Mouse (Mus musculus) heart, adult 11 months (tissue): ENCODE data around the gene Rab36.

ENCODE experiments used
- DNase-seq: peaks from one replicate; pipeline ENCODE4 v3.0.0; 2022

Gene Rab36

DNA sequence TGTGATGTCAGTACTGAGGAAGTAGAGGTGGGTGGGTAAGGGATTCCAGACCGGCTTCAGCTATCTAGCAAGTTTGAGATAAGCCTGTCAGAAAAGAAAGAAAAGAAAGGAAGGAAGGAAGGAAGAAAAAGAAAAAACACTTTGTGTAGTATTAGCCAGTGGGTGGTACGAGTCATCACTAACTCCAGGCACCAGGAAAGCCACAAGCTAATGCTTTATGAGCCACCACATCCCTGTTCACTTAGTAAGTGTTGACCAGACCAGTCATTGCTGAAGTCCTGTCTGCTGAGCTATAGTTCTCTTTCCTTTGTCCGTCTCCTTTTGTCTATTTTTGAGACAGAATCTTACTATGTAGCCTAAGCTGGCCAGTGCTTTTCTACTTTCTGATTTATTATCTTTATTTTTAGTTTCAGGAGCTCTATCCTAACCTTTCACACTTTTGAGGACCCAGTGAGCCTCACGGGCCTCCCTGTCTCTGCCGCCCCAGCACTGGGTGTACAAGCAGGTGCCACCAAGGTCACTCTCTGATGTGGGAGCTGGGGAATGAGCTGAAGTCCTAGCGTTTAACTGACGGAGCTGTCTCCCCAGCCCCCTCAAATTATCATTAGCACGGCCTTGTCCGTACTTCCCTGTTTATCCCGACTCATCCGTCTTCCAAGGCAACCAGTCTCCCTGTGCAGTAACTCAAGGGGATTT lies 33.6 kb downstream of the Rab36 start:
- DNase-seq, result no peak

DNA sequence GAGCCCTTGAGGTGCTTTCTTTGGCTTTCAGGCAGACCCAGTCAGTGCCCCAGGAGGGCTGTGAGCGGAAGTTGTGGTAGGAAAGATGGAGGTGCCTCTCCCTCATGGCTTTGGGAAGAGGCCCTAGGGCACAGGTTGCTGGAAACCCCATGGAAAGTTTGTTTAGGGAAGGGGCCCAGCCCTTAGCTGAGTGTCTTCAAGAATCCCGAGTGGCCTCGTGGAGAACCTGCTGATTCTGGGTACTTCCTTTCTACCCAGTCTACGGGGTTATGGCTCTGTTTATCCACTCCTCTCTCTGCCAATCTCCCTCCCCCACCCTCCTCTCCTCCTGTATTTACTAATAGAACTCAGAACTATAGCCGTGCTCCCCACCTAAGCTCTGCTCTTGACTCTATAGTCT lies 38.8 kb downstream of the Rab36 start:
- no peak for DNase-seq

DNA sequence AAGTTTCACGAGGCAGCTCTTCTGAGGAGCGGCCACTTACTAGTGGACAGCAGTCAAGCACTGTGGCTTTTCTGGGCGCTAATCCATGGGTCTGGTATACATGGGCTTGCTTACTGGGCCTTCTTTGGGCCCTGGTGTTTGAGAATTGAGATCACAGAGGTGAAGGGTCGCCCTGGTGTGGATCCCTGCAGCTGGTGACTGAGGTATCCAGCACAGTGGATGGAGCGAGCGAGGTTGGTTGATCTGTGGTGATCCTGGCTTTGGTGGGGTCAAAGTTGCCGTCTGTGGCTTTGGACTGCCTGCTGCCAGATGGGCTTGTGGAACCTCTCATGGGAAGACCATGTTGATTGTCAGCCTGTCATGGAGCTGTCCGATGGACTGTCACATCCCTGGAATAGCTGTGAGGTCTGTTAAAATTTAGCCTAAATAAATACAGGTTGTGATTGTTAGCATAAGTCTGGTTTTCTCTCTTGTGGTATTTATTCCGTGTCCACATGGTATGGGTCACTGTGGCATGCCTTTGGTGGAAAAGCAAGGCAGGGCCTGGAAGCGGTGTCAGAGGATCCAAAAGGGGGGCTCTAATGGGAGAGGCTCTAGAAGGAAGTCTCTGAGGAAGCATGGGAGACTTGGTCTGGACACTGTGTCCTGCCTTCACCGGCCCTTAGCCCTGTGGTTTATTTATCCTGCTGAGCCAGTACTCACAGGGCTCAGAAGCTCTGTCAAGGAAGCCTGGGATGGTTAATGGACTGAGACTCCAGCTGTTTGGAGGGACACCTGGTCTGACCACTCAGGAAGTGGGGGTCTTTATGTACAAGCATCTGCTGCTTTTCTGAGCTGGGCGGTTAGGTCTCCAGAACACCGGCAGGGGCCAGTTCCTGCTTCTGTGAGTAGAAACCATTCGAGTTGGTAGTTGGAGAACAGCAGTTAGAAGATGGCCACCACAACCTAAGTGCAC lies 41.6 kb downstream of the Rab36 start:
- DNase-seq, result no peak

DNA sequence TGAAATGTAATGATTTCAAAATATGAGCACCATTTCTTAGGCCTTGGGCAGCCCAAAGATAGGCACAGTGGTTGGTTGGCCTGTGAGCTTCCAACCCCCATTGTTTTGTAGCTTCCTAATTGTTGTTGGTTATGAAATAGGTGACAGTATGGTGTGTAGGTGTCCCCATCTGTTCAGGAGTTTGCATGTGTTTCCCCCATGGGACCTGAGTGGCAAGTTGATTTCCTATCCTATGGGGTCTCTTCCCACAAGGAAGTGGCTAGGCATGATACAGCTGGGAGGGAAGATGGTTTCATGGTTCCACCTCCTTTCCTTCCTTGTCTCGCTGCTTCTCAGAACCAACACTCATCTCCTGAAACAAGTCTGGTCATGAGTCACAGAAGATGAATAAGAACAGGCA lies 48.5 kb downstream of the Rab36 start:
- DNase-seq, result no peak

DNA sequence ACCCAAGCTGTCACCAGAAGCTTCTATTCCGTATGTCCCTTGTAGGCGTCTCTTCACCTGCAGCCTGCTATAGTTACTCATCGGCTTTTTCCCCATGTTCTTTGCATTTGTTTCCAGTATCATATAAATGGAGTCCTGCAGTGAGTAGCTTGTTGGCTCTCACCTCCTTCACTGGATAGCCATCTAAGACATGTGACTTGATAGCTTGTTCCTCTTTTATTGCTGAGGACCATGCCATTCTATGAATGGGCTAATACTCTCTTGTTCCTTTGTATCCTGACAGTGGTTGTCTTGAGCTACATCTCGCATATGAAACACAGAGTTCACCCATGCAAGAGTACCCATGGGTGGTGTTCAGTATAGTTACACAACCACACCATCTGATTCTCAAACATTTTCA lies 51.6 kb downstream of the Rab36 start:
- no peak for DNase-seq

DNA sequence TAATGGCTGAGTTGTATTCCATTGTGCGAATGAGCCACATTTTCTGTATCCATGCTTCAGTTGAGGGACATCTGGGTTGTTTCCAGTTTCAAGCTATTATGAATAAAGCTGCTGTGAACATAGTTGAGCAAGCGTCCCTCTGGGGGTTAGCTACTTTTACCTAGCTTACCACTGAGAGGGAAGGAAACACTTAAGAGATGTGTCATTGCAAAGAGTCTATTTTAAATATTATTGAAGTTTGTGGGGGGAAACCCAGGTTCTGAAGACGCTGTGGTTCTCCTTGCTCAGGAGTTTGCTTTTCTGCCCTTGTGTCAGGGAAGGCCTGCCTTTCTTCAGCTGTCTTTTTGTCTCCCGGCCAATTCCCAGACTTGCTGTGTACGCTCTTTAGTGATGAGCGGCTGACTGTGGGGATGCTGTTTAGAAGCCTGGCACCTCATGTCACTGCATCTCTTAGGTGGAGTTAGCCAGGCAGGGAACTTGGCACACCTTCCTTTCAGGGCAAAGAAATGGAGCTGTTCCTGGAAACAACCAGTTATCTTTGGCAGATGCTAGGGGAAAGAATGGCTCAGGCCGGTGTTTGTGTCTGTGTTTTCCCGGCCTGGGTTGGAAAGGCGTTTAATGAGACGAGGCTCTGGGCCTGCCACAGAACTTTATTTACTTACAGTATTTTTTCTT lies 54.8 kb downstream of the Rab36 start:
- peak; percentile 96 for DNase-seq

DNA sequence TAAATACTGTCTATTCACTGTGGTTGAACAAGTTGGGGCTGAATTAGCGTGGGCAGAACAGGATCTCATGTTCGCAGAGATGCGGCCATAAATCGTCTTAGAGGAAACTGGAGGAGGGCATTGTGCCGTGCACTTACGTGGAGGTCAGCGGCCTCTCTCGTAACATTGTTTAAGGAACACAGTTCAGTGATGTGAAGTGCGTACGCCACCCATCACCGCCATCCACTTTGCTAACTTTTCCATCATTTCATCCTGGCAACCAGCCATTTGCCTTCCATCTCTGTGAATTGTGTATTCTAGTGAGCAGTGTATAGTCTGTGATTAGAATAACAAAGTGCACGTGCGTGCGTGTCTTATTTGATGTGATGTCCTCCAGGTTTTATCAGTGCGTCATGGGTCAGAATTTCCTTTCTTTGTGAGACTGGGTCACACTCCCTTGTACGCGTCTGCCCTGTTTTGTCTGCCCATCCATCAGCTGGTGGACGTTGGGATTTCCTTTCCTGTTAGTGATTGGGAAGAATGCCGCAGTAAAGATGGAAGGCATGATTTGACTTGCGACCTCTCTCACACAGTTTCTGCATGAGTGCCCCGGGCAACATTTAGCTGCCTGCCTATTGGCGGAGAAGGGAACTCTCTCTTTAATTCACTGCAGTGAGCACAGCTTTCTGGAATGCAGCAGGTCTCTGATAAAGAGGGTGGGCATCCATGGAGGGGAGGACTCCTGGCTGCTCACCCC lies 56.6 kb downstream of the Rab36 start:
- DNase-seq, result no peak

DNA sequence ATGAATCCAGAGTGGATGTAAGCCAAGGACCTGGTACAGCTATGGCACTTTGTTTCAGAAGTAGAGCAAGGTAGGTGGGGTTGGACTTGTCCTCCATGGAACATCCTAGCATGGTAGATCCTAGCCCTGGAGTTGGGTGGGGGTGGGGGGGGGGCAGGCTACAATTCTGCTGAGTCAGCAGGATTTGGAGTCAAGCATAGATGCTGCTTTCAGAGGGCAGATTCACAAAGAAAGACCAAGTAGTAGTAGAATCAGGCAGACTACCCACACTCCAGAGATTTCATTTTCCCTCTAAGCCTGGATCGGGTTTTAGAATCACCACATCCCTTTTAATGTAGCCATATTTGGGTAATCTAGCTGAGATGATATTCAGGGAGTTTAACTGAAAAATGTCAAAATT lies 57.5 kb downstream of the Rab36 start:
- no peak for DNase-seq

DNA sequence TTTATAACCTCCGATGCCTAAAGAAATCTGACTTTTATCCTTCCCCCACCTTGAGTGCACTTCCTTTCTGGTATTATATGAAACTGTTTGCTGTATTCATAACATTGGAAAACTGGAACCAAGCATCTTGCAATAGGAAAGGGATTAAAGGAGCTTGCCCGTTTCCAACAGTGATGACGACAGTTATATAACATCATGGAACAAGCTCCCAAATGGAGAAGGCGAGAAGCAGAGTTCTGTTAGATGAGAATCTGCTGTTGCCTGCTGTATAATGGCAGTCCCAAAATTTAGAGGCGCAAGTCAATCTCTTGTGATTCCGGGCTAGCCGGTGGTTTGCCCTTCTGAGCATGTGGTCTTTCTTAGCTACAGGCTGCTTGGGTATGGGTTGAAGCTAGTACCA lies 58.4 kb downstream of the Rab36 start:
- no peak for DNase-seq

DNA sequence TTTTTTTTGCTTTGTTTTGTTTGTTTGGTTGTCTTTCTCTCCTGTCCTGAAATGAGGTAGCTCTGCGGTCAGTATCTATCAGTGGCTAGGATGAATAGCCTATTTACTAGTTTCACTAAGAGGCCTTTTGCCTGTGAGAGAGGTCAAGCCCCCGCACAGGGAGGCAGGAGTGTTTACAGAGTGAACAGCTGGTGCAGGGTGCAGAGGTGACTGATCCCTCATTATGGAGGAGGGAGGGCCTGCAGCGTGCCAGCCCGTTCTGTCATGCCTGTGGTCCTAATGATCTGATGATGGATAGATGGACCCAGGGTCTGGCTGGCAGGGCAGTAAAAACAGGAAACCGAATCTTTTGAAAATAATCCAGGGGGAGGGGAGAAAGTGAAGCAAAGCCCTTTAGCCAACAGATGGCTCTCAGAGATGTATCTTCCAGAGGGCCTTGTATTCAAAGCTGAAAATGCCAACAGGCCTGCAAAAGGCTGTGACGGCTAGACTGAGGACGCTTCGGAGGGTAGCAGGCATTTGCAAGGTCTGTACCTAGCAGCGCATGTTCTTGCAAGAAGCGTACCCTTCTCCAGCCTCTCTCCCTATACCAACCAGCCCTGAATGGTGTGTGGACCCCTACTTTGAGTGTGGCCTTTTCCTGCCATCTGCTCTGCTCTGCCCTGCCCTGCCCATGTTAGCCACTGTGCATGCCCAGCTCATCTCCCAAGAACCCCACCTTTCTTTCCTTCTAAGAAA lies 61.8 kb downstream of the Rab36 start:
- peak; percentile 91 for DNase-seq

DNA sequence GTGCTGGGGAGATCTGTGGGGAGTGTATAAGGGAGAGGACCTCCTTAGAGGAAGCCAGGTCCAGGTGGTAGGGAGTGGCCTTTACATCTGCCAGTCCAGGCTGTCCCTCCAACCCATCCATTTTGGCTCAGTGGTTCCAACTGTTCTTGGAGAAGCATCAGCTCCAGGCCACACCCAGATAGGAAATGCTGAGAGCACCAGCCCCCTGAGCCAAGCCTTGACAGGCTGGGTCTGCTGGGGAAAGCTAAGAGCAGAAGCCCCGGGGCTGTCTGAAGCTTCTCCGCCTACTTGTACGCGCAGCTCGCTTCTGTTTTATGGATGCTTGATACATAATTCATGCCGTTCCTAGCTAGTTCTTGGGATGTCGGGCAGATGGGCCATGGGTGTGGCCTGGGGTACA lies 63.4 kb downstream of the Rab36 start:
- DNase-seq, result peak; percentile 95

DNA sequence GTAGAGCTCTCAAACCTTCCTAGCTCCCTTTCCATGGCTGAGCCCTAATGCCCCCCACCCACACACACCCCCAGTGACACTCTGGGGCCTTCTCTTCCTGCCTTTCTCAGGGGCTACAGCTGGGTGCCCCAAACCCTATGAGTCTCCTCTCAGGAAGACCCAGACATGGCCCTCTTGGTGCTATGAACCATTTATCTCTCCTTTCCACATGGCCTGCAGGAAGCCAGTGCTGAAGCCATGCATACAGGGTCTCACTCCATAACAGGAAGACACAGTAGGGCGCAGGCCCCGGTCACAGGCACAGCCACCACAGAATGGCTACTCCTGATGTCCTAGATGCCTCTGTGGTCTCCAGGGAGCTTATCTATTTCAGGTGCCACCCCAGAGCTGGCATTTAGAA lies 66.6 kb downstream of the Rab36 start:
- DNase-seq, result no peak
